ENCODE assay signal across 8 mouse cellular contexts in genomic region chr6:115808488-115809231, GRCm38 (mm10). TPM values are rescaled to one million over a fixed set of nuclear protein-coding genes. Genes with fewer than 3 reads are reported as not detected.
DNase-seq lines count a peak whose midpoint lies in the region; ATAC-seq lines count a peak whose summit lies in the region.

Rpl32 (minus strand) TSS chr6:115808747.

- peaks cover 37% of the 10 kb centered on the region for H3K36me3 ChIP-seq in hindbrain, embryonic 14.5 days (replicated peaks; ENCODE audit: control insufficient read depth, insufficient read depth)

- WGBS in hindbrain, embryonic 14.5 days, result 1% methylated on average over 47 of the region's 47 CpGs

- H3K27me3 ChIP-seq in hindbrain, embryonic 14.5 days (ENCODE audit: control insufficient read depth, insufficient read depth, low read length), result no peaks in the 10 kb centered on the region

- H3K9ac ChIP-seq in hindbrain, embryonic 14.5 days, result peak within 1 kb of the TSS; percentile 99

- H3K4me1 ChIP-seq in hindbrain, embryonic 14.5 days (replicated peaks; ENCODE audit: control insufficient read depth, insufficient read depth, low read length), result peaks cover 21% of the 10 kb centered on the region

- H3K9me3 ChIP-seq in hindbrain, embryonic 14.5 days (ENCODE audit: control insufficient read depth, low read length), result no peaks in the 10 kb centered on the region

- H3K4me3 ChIP-seq in hindbrain, embryonic 14.5 days (replicated peaks; ENCODE audit: low read length), result peak within 1 kb of the TSS; percentile 94

- peak within 1 kb of the TSS; percentile 84 for H3K4me2 ChIP-seq in hindbrain, embryonic 14.5 days (replicated peaks)

- H3K27ac ChIP-seq in hindbrain, embryonic 14.5 days, result peak within 1 kb of the TSS; percentile 94

- peak; percentile 86 for ATAC-seq in hindbrain, embryonic 14.5 days (ENCODE audit: low FRiP score)

- DNase-seq in R1 (ENCODE audit: low read depth, low spot score), result peak; percentile 95
- DNase-seq in cerebellum, postnatal 25 days, result peak; percentile 91 to 92
- DNase-seq in frontal cortex, postnatal 25 days (ENCODE audit: low spot score in 2 of 2), result peak; percentile 69 to 79
- peak; percentile 92 for DNase-seq in hindbrain, embryonic 14.5 days (ENCODE audit: low spot score)
- DNase-seq in layer of hippocampus, postnatal 36 days, result peak; percentile 86 to 87
- peak; percentile 93 for DNase-seq in lung, postnatal 36 days
- DNase-seq in retina, postnatal 1 day, result peak; percentile 98
- peak; percentile 76 to 82 for DNase-seq in urinary bladder, adult 18-20 months (ENCODE audit: low spot score in 2 of 2)

RNA-seq across cellular contexts. Expression of gene Rpl32, which starts in this region (rescaled TPM):
- polyA plus RNA-seq in hindbrain, embryonic 14.5 days (2014; fragmentation: Nextera tagmentation; extraction: Ambion mirVana), result 1,053 and 1,238 TPM in 2 replicates
- total RNA-seq in layer of hippocampus, postnatal 36 days (2021), result 100 to 1,000 TPM; 464 to 470 TPM

Comparison
In these comparisons a context has a peak if more than half of its experiments do, and no peak if none do; other contexts are left out.
1. Peak in every context shown above with its lines: DNase-seq, ATAC-seq, H3K4me3 ChIP-seq and H3K27ac ChIP-seq.